Mouse (Mus musculus) intestine, postnatal 0 days (tissue): ENCODE measurements around the gene Stag1. TPM values are rescaled to one million over a fixed set of nuclear protein-coding genes. Genes with fewer than 3 reads are reported as not detected.
"Not testable (repeated sequence)": the region's sequence is repeated elsewhere in the genome, so short reads cannot be mapped to it uniquely, and the experiment has no call there.

ENCODE experiments used
- ATAC-seq: fragments of 200-750 bp; cut with Nextera tagmentation; 2 replicates; pipeline ENCODE4 v1.8.0; 2017; ENCODE audit warnings: mild to moderate bottlenecking, moderate TSS enrichment, moderate library complexity
- H3K27ac ChIP-seq: fragments of 300-500 bp; sonication (generic); 2 replicates; pipeline ENCODE4 v1.5.1; 2014; ENCODE audit warnings: mild to moderate bottlenecking, low read depth, low read length, moderate library complexity
- H3K27me3 ChIP-seq: fragments of 300-500 bp; sonication (generic); replicated peaks from 2 replicates; pipeline ENCODE4 v1.6.1; 2014; ENCODE audit warnings: low read length, mixed read lengths; ENCODE audit not compliant: control insufficient read depth, insufficient read depth
- H3K36me3 ChIP-seq: fragments of 300-500 bp; sonication (generic); 2 replicates; pipeline ENCODE4 v1.6.1; 2014; ENCODE audit warnings: mild to moderate bottlenecking, moderate library complexity; ENCODE audit not compliant: control insufficient read depth, insufficient read depth
- H3K4me1 ChIP-seq: fragments of 300-500 bp; sonication (generic); replicated peaks from 2 replicates; pipeline ENCODE4 v1.6.1; 2014; ENCODE audit warnings: antibody characterized with exemption, low read length, mixed read lengths; ENCODE audit not compliant: control insufficient read depth, insufficient read depth
- H3K4me2 ChIP-seq: fragments of 300-500 bp; sonication (generic); replicated peaks from 2 replicates; pipeline ENCODE4 v1.6.1; 2014; ENCODE audit warnings: low read depth, mild to moderate bottlenecking, moderate library complexity
- H3K4me3 ChIP-seq: fragments of 300-500 bp; sonication (generic); 2 replicates; pipeline ENCODE4 v1.5.1; 2014; ENCODE audit warnings: low read depth, low read length
- H3K9ac ChIP-seq: fragments of 300-500 bp; sonication (generic); 2 replicates; pipeline ENCODE4 v1.6.1; 2014; ENCODE audit warnings: mild to moderate bottlenecking, low read depth, low read length
- H3K9me3 ChIP-seq: fragments of 300-500 bp; sonication (generic); 2 replicates; pipeline ENCODE4 v1.6.1; 2016; ENCODE audit warnings: mixed run types; ENCODE audit not compliant: control insufficient read depth
- CTCF ChIP-seq: sonication (generic); IDR thresholded peaks from 2 replicates; pipeline ENCODE4 v1.5.1; 2016; ENCODE audit warnings: low read depth, mild to moderate bottlenecking, control low read depth, antibody characterized with exemption, moderate library complexity
- WGBS: fragments of 180-500 bp; shearing (Covaris S2); extraction: QIAGEN DNeasy Blood & Tissue Kit; methylation state at CpG from one replicate; pipeline ENCODE4 v1.1.7; 2014; 5-methylcytosine and 5-hydroxymethylcytosine counted together
- polyA plus RNA-seq: library from polyadenylated mRNA; unstranded; fragments of >200 nt; fragmentation: Nextera tagmentation; extraction: Ambion mirVana; gene quantifications from 2 replicates; pipeline ENCODE4 v1.2.1, GENCODE M21; 2015

Gene Stag1
- polyA plus RNA-seq, 1 experiment from 2014 or later, result 24.6 TPM

DNA sequence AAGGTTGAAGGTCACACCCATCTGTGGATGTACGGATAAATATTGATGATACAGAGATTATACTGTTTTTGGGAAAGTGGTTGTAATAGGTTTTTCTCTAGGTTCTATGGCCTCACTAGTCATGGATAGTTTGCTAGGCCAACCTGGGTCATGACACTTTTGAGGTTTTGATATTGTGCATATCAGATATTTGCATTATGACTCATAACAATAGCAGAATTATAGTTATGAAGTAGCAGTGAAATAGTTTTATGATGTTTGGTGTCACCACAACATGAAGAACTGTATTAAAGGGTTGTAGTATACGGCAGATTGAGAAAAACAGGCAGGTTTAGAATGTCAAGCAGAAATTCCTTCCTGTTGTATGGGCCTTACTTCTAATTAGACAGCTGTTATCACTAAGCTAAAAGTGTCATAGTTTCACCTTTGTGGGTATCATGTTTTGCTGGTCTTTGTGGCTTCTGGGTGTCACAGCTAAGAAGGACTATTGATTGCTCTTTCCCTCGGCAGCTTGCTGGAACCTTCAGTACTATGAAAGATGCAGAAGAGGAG, 92.2 kb downstream of the Stag1 start:
- no peak overlapping the region for H3K9ac ChIP-seq
- H3K27me3 ChIP-seq, result no peaks in the 10 kb centered on the region
- WGBS, result 80% methylated on average over 3 of the region's 3 CpGs
- no peaks in the 10 kb centered on the region for H3K36me3 ChIP-seq
- H3K4me3 ChIP-seq, result no peak overlapping the region
- H3K4me1 ChIP-seq, result no peaks in the 10 kb centered on the region
- no peaks in the 10 kb centered on the region for H3K9me3 ChIP-seq
- TF ChIP-seq CTCF, result no peak
- H3K27ac ChIP-seq, result no peak overlapping the region
- ATAC-seq, result no peak
- no peak overlapping the region for H3K4me2 ChIP-seq

DNA sequence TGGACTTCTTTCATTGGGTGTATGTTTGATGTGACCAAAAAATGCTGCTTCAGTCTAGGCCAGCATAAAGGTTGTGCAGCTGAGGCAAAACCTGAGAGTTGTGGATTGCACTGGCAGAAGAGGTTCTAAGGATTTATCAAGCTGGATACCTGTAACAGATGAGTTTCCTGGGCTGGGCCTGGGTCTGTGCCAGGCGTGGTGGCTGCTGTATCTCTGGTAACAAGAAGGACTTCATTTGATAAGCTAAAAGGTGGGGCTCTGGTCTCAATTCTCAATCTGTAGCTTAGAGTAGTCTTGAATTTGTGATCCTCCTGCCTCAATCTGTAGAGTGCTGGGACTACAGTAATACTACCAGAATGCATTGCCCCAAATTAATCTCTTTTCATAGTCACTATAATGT, 94.6 kb downstream of the Stag1 start:
- Histone ChIP-seq H3K4me3 (no peak overlapping the region), H3K4me2 (no peak overlapping the region), H3K27ac (no peak overlapping the region), H3K9ac (no peak overlapping the region), H3K4me1 (no peaks in the 10 kb centered on the region), H3K27me3 (no peaks in the 10 kb centered on the region), H3K36me3 (no peaks in the 10 kb centered on the region), H3K9me3 (no peaks in the 10 kb centered on the region)
- TF ChIP-seq CTCF, result no peak
- no peak for ATAC-seq
- 58% methylated on average over 1 of the region's 1 CpGs for WGBS

DNA sequence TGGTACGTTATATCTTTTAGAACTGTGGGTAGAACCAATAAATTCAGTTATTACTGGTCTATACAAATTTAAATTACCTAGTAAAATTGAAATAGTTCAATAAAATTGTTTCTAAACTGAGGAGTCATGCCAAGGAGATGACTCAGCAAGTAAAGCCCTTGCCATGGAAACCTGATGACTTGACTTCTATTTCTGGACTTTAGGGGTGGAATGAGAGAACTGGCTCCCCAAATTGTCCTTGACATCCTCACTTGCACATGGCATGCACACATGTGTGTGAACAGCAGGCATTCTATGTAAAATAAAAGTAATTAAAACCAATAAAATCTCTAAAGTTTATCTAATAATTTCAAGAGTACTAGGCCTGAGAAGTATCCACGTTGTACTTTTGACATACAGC, 98.9 kb downstream of the Stag1 start:
- Histone ChIP-seq H3K9me3 (no peaks in the 10 kb centered on the region), H3K4me2 (no peak overlapping the region), H3K36me3 (no peaks in the 10 kb centered on the region), H3K27ac (no peak overlapping the region), H3K9ac (no peak overlapping the region), H3K4me3 (no peak overlapping the region), H3K4me1 (no peaks in the 10 kb centered on the region), H3K27me3 (no peaks in the 10 kb centered on the region)
- WGBS, result 77% methylated on average over 2 of the region's 2 CpGs
- no peak for TF ChIP-seq CTCF
- ATAC-seq, result no peak

DNA sequence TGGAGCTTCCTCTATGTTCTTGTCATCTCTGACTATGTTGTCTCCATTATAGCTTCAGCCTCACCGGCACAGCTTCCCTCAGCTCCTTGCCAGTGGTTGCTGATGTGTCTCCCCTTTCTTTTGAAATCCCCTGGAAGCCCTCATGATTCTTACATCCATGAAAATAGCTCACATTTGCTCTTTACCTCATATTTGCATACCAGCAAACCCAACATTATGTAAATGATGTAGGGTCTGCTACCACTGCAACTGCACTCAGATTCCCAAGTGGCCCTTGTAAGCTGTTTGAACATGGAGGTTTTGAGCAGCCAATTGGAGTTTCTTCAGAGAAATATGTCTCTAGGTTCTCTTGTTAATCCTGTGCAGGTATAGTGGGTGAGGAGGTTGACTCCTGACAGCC, 110.0 kb downstream of the Stag1 start:
- Histone ChIP-seq H3K27me3 (no peaks in the 10 kb centered on the region), H3K4me1 (no peaks in the 10 kb centered on the region), H3K4me3 (no peak overlapping the region), H3K4me2 (no peak overlapping the region), H3K27ac (no peak overlapping the region), H3K9ac (no peak overlapping the region), H3K9me3 (no peaks in the 10 kb centered on the region), H3K36me3 (no peaks in the 10 kb centered on the region)
- no peak for TF ChIP-seq CTCF
- ATAC-seq, result no peak
- 97% methylated on average over 1 of the region's 1 CpGs for WGBS

DNA sequence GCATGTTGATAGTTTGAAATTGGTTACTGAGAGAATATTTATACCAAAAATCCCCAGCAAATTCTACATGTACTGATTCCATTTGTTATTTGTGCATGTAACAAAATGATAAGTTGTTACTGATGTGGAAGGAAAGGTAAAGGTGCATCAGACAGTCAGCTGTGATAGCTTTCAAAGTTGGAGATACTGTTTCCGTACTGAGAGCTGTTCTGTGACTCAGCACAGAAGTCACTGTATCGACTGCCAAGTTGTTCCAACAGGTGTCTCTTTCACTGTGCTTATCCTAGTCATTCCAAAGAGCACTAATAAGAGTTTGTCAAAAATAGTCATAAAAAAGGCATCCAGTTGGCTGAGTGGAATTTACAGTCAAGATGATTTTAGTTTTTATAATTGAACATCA, 114.1 kb downstream of the Stag1 start:
- WGBS, result 30% methylated on average over 2 of the region's 2 CpGs

DNA sequence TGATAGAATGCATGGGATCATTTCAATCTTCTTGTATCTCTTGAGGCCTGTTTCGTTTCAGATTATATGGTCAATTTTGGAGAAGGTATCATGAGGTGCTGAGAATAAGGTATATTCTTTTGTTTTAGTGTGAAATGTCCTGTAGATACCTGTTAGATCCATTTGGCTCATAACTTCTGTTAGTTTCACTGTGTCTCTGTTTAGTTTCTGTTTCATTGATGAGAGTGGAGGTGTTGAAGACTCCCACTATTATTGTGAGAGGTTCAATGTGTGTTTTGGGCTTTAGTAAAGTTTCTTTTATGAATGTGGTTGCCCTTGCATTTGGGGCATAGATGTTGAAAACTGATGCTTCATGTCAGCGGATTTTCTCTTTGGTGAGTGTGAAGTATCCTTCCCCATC, 127.2 kb downstream of the Stag1 start:
- not testable (repeated sequence) for H3K27ac ChIP-seq, H3K9ac ChIP-seq, ATAC-seq, H3K9me3 ChIP-seq, H3K4me3 ChIP-seq, H3K36me3 ChIP-seq, H3K27me3 ChIP-seq, H3K4me2 ChIP-seq, H3K4me1 ChIP-seq
- WGBS, result 95% methylated on average over 2 of the region's 2 CpGs

More for the DNA sequence above, 114.1 kb downstream of the Stag1 start:
- no peak for TF ChIP-seq CTCF
- H3K36me3 ChIP-seq, result no peaks in the 10 kb centered on the region; the same call in 1 of the 2 replicates
- no peak overlapping the region for H3K4me2 ChIP-seq
- no peak overlapping the region for H3K9ac ChIP-seq
- H3K4me3 ChIP-seq, result no peak overlapping the region
- ATAC-seq, result no peak
- H3K9me3 ChIP-seq, result no peaks in the 10 kb centered on the region
- no peaks in the 10 kb centered on the region for H3K27me3 ChIP-seq
- H3K4me1 ChIP-seq, result no peaks in the 10 kb centered on the region
- H3K27ac ChIP-seq, result no peak overlapping the region

DNA sequence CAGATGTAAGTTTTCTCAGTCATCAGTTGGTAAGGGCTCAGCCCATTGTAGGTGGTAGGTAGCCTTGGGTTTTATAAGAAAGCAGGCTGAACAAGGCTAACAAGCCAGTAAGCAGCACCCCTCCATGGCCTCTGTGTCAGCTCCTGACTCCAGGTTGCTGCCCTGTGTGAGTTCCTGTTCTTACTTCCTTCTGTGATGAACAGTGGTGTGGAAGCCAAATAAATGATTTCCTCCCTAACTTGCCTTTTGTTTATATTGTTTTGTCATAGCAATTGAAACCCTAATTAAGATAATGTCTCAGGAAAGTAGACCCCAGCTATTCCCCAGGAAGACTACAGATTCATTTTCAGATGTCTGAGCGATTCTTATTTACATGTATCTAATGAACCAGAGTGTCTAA, 134.2 kb downstream of the Stag1 start:
- H3K4me3 ChIP-seq, result no peak overlapping the region
- no peak overlapping the region for H3K9ac ChIP-seq
- H3K9me3 ChIP-seq, result no peaks in the 10 kb centered on the region
- H3K27me3 ChIP-seq, result no peaks in the 10 kb centered on the region
- no peak for ATAC-seq
- H3K36me3 ChIP-seq, result no peaks in the 10 kb centered on the region; the same call in 1 of the 2 replicates
- no peak overlapping the region for H3K27ac ChIP-seq
- H3K4me1 ChIP-seq, result 0 out of 2 replicates have a peak, but pooled peaks cover 2% of the 10 kb centered on the region
- H3K4me2 ChIP-seq, result no peak overlapping the region
- 85% methylated on average over 1 of the region's 1 CpGs for WGBS
- TF ChIP-seq CTCF, result no peak
